Mouse (Mus musculus): ENCODE measurements around the gene Inka1.

Inka1 gene

DNA sequence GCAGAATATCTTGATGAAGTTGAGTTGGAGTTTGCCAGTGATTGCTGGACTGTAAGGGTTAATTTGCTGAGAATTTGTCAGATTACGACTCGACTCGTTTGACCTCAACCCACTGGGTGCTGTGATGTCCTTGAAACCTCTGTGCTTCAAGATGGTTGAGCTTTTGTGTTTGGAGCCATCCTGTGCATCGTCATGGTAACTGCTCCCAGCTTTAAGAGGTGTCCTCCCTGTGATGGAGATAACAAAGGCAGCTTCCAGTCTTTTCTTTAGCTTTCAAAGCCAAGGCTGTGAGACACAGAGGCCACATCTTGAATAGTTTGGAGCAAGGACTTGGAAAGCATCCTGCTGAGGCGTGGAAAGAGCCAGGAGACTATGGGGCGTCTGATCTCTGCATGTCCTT, 28.5 kb downstream of the Inka1 start:
- no peak for DNase-seq (ENCODE audit: low read depth, low spot score)

DNA sequence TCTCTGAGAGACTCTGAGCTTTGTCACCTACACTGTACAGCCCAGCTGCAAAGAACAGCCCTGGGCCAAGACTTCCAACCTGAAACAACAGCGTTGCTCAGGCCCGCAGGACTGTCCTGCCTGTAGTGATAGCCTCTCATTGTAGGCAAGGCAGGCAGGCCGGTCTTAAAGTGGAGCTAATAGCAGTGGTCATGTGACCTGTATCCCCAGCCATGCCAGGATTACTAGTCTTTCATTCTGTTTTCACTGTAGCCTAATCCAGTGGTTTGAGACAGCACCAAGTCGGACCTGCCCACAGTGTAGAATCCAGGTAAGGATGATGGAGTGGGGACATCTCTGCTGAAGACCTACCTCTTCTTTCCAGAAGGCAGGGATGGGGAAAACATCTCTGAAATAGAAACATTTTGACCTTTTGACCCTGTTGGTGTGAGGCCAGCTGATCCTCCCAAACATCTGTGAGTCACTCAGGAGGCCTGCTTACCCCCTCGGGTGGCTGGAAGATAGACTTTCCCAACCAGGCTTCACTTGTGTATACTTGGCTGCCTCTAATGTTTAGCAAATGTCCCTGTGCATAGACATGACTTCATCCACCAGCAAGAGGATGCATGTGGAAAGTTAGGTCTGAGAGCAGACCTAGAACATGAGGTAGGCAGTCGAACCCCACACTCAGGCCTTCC, 29.9 kb downstream of the Inka1 start:
- DNase-seq (ENCODE audit: low read depth, low spot score): no peak

DNA sequence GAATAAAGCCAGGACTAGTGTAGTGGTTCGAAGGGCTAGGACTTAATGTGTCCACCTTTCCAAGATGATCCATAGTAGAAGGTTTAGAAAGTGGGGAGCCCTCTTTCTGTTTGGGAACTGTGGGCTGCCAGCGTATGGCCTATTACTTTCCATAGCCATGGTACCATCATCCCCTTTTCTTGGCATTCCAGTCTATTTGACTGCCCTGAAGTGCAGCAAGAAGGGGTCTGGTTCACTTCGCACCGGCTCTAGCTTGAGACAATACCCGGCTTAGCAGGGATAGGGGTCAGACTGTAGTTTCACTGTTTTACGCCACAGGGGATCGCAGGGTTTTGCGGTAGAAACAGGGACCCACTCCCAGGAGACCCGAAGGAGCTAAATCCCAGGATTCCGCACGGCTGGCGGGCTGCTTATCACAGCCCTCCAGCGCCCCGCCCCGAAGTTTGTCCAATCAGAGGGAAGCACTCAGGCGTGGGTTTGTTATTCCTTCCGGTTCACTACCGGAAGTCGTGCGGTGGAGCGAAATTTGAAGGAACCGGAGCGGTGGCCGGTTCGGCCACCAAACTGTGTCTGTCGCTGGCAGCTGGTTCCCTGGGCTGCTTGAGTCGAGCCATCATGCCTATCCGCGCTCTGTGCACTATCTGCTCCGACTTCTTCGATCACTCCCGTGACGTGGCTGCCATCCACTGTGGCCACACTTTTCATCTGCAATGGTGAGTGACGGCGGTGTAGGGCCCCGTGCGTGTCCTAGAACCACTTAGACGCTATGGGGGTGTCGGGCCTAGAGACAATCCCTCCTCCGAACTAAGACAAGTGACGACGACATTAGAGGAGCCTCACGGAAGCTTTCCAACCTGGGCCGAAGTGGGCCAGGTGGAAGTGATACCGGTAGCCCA, 35.0 kb downstream of the Inka1 start:
- peak; percentile 78 for DNase-seq (ENCODE audit: low read depth, low spot score)

DNA sequence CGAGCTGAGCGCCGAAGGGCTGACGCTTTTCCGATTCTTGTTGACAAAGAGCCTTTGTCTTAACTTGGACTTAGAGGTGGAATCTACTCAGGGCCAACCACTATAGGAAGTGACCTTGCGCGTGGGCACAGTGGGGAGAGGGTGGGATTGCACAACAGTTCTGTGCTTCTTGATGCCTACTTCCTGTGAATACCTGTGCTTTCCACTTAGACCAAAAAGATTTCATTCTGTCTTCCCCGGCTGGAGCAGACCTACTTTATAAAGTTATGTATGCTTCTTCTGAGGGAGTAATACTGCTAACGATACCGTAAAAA, 35.8 kb downstream of the Inka1 start, which contains the start of gene Traip:
Gene Traip (plus strand): TSS at position 215 of the 314 bp plus-strand sequence.
- DNase-seq (ENCODE audit: low read depth, low spot score): no peak

DNA sequence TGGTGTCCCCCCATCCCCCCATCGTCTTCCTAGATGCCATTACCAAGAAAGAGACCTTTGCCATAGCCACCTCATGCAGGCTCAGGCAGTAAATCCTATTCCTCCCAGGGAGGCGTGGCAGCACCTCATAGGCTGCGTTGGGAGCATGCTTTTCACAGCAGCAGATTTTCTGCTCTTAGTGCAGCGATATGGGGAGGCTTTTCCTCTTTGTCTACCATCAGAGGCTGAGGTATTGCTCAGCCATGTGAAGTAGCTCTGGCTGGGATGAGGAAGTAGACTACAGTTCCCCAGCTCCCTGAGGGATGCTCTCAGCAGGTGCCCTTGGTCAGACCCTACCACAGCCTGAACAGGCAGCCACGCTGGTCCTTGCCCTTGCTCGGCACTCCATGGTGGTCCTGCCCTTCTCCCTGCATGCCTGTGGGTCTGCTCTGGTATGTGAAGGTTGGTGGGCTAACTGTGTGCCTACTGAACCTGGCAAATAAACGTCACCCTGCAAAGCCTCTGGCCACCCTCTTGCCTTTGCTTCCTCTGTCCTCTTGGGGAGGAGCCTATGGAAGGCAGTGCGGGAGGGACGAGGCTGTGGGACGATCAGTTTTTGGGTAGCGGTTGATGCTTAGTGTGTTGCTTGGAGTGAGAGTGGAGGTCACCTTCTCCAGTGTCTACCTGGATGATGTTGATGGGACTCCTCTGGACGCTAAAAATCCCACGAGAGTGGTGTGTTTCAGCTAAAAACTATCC, 36.3 kb downstream of the Inka1 start:
- DNase-seq (ENCODE audit: low read depth, low spot score): no peak

DNA sequence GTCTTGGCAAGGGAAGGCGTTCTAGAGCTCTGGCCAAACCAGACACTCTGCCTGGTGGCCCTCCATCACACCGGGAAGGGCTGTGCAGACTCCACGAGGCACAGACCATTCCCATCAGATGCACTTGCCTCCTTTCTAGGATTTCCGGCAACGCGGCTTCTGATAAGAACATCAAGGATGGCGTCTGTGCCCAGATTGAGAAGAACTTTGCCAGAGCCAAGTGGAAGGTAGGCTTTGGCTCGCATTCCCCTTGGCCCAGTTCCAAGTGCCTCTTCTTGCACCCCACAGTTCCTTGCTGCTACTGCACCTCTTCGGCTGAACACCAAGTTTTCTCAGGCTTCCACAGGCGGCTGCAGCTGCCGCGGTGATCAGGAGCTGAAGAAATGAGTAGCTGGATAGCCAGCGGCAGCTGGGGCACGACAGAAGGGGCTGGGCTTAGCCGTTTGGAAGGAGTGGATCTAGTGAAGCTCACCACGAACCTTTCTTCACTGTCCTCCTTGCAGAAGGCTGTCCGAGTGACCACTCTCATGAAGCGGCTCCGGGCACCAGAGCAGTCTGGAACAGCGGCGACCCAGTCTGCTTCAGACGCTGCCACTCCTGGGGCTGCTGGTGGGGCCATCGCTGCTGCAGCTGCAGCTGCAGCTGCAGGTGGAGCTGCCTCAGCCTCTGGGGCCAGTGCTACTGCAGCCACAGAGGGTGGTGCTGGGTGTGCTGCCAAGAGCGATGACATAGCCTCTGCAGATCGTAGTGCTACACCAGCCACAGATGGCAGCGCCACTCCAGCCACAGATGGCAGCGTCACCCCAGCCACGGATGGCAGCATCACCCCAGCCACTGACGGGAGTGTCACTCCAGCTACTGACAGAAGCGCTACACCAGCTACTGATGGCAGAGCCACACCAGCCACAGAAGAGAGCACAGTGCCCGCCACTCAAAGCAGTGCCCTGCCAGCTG, 38.2 kb downstream of the Inka1 start:
- DNase-seq (ENCODE audit: low read depth, low spot score): no peak

DNA sequence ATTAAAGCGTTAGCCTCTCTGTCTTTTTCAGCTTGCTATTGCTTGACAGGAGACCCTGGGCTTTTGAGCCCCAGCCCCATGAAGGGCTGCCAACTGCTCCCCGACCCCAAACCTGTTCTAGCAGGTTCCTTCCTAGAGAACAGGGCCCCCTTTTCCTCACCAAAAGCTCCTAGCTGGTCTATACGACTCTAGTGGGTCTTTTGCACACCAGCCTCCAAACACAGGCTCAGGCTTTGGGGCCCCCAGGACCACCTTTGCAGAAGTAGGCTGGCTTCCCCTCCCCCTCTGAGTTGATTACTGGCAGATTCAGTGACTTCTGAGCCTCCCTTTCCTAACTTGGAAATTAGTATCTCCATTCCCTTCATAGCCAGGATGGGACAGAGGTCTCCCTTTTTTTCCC, 48.8 kb downstream of the Inka1 start:
- DNase-seq (ENCODE audit: low read depth, low spot score): no peak

DNA sequence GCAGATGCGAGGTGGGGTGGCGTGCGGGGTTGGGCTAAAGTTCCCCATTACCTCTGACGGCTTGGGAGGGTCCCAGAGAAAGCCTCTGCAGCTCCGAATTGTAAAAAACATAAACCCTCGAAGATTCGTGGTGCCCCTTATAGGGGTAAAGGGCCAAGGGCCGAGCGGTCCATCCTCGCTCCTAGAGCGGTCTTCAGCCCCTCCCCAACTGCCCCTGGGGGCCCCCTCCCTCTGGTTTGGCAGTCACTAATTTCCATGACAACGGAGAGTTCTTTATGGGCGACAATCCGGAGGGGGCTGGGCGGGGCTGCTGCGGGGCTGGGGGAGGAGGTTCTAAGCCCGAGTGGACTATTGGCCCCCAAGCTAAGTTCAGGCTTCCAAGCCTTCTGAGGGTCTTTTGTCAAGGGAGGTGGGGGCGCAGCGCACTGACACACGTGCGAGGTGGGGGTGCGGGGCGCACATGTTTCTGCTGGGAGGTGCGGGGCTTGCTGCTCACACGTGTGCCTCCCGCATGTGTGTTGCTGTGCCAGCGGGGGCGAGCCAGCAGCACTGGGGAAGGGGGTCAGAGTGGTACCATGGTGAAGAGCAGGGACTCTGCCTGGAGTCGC, 49.4 kb downstream of the Inka1 start:
- no peak for DNase-seq (ENCODE audit: low read depth, low spot score)

DNA sequence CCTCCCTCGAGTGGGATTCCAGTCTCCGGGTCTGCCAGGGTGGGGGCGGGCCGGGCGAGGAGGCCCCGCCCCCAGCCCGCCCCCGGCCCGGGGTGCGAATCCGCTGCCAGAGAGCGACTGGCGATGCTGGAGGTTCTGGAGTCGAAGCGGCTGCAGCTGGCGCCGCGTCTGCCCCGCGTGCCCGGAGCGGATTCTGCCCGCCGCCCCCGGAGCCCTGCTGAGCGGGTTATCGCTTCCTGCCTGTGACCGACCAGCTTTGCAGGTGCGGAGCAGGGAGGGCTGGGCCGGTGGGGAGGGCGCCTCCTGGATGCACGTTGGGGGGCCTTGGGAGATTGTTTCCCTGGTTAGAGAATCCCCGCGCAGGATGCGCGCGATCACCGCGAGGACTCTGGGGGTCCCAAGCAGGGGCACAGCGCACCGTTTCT, 49.9 kb downstream of the Inka1 start:
- no peak for DNase-seq (ENCODE audit: low read depth, low spot score)

DNA sequence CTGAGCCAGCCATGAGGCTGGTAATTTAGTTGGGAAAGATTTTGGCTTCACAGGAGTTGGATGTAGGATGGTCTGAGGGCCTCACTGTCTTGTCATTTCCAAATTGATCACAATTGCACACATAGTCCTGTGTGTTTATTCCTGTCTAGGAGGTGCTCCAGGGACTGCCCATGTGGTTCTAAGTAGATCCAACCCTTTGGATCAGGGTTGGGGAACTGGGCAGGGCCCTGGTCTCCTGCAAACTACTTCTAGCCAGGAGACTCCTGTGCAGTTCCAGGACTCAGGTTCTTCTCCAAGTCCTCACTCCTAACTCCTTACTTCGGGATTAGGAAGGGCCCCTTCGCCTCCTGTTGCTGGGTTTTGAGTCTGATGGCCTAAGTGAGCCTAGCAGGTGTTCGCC, 50.3 kb downstream of the Inka1 start, which contains the start of gene Camkv:
Gene Camkv (plus strand): TSS at position 301 of the 400 bp plus-strand sequence.
- no peak for DNase-seq (ENCODE audit: low read depth, low spot score)

Measured in telencephalon, adult 2 months (tissue).